Mouse (Mus musculus) cortical plate, adult 2 months (tissue): ENCODE results near the gene Pip4k2a. TPM values are rescaled to one million over a fixed set of nuclear protein-coding genes. Genes with fewer than 3 reads are reported as not detected.

Experiments used
- H3K27ac ChIP-seq: fragments of 200-500 bp; 2 replicates; pipeline ENCODE4 v1.5.1; 2012; ENCODE audit warnings: low read length, control low read depth, inconsistent platforms; ENCODE audit not compliant: insufficient read depth
- H3K4me1 ChIP-seq: fragments of 200-500 bp; 2 replicates; pipeline ENCODE4 v1.6.1; 2011; ENCODE audit warnings: low read length; ENCODE audit not compliant: control insufficient read depth, insufficient read depth
- H3K4me3 ChIP-seq: fragments of 200-500 bp; 2 replicates; pipeline ENCODE4 v1.5.1; 2011; ENCODE audit warnings: mild to moderate bottlenecking, low read length, control low read depth; ENCODE audit not compliant: insufficient read depth
- CTCF ChIP-seq: fragments of 200-500 bp; IDR thresholded peaks from 2 replicates; pipeline ENCODE4 v1.5.1; 2011; ENCODE audit warnings: mild to moderate bottlenecking, control low read depth, low read length; ENCODE audit not compliant: insufficient read depth; ENCODE audit errors: extremely low read depth
- POLR2A ChIP-seq: fragments of 200-500 bp; IDR thresholded peaks from 2 replicates; pipeline ENCODE4 v1.6.1; 2011; ENCODE audit warnings: mild to moderate bottlenecking, low read length, control low read depth; ENCODE audit not compliant: insufficient read depth; ENCODE audit errors: extremely low read depth
- polyA plus RNA-seq: library from polyadenylated mRNA; depleted of rRNA; stranded (reverse); fragments of >200 nt; gene quantifications from 2 replicates; pipeline ENCODE4 v1.2.3, GENCODE M21; 2012

Gene Pip4k2a
- polyA plus RNA-seq, 1 experiment = 58.8 TPM

GRCm38 (mm10) chr2:18967451-18968063 lies 30.4 kb downstream of the Pip4k2a start:
- no peaks in the 10 kb centered on the region for H3K4me1 ChIP-seq
- H3K4me3 ChIP-seq = no peak overlapping the region
- no peak overlapping the region for H3K27ac ChIP-seq
- TF ChIP-seq CTCF (no peak), POLR2A (no peak)

DNA sequence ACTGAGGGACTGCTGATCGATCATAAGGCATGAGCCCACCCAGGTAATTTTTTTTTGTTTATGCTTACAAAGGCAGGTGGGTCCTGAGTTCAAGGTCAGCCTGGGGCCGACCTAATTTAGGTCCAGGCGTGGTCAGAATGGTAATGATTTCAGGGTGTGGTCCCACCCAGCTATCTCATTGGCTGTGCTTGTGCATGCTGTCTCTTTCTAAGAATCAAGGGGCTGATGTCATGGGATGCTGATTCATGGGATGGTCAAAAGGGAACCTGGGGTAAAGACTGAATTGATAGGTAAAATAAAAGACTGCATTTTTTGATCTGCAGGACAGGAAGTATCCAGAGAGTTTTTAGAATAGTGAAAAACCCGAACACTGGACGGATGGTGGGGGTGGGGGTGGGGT lies 31.4 kb downstream of the Pip4k2a start:
- Histone ChIP-seq H3K4me3 (no peak overlapping the region), H3K27ac (no peak overlapping the region), H3K4me1 (no peaks in the 10 kb centered on the region)
- no peak for TF ChIP-seq CTCF
- no peak for TF ChIP-seq POLR2A

DNA sequence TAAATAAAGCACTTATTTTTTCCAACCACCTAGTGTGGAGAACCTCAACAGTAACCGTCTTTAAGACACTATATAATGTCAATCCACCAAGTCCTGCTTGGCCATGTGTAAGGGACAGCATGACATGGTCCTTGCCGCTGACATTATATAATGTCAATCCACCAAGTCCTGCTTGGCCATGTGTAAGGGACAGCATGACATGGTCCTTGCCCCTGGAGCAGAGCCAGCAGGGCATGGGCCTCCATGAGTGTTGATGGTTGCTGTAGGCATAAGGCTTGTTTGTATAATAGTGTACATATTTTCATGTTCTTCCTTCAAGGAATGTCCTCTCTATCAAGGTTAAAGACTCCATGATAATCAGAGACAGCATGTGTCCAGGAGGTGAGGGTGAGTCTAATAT lies 32.0 kb downstream of the Pip4k2a start:
- TF ChIP-seq CTCF (no peak), POLR2A (no peak)
- H3K27ac ChIP-seq = no peak overlapping the region
- H3K4me1 ChIP-seq = no peaks in the 10 kb centered on the region
- H3K4me3 ChIP-seq = no peak overlapping the region

GRCm38 (mm10) chr2:18965108-18965507 lies 32.8 kb downstream of the Pip4k2a start:
- Histone ChIP-seq H3K27ac (no peak overlapping the region), H3K4me1 (no peaks in the 10 kb centered on the region), H3K4me3 (no peak overlapping the region)
- no peak for TF ChIP-seq CTCF
- no peak for TF ChIP-seq POLR2A

DNA sequence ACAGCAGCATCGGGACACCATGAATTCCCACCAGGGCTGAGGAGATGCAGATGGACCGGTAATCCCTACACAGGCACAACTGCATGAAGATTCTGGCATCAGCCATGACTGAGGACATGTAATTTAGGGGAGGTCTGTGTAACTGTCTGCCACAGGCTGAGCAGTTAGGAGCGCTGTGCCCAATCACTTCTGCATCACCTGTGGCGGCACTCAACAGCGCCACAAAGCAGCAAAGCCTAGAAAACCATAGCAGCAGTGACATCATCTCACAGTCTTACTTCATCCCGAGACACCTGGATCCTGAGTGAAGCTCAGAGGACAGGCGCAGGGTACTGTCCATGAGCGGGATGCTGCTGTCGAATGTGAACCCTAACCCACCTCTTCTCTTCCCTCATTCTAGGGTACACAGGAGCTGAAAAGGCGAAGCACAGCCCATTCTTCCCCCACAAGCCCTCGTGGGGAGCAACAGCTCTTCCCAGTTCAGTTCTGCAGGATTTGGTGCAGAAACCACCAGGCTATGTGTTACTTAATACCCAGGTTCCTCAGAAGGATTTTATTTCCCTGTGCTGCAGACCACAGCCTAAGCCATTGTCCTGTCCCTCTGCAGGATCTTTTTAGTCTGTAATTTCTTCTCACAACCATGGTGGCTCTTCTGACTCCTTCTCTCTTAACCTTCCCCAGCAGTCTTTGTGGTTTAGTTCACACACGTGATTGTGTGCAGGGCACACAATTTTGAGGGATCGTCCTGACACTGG lies 34.5 kb downstream of the Pip4k2a start:
- TF ChIP-seq CTCF (no peak), POLR2A (no peak)
- H3K27ac ChIP-seq = no peak overlapping the region
- no peak overlapping the region for H3K4me3 ChIP-seq
- no peaks in the 10 kb centered on the region for H3K4me1 ChIP-seq

- H3K4me1 ChIP-seq = peaks cover under 1% of the 10 kb centered on the region; the same call in 1 of the 2 replicates
- no peak overlapping the region for H3K27ac ChIP-seq
- no peak overlapping the region for H3K4me3 ChIP-seq
- TF ChIP-seq CTCF = no peak
- no peak for TF ChIP-seq POLR2A
Observed at GRCm38 (mm10) chr2:18962502-18962901, 35.4 kb downstream of the Pip4k2a start.

DNA sequence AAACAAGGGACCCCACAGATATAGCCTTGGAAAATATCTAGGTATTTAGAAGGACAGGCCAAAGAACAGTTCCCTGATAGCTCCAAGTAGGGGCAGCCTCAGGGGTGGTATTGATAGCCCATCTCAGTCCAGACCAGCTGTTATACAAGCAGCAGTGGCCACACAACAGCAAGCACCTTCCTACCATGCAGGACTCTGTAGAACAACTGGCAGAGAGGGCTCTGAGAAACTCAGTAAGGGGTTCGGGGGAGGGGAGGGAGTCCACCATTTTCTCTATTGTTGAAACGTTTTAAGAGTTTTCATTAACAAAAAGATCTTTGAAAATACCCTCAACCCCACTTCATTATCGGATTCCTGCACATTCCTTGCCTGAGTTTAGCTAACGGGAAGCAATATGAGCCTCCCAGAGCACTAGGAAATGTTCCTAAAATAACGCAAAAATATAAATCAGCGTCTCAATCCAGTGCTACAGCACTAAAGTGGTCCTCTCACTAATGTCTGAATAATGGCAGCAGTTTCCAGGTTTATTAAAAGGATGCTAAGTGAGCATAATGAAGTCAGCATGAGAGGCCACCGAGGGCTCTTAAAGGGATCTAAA lies 37.5 kb downstream of the Pip4k2a start:
- Histone ChIP-seq H3K4me3 (no peak overlapping the region), H3K27ac (no peak overlapping the region), H3K4me1 (peaks cover 6% of the 10 kb centered on the region; the same call in 1 of the 2 replicates)
- no peak for TF ChIP-seq POLR2A
- TF ChIP-seq CTCF = no peak

- Histone ChIP-seq H3K27ac (no peak overlapping the region), H3K4me3 (no peak overlapping the region), H3K4me1 (peaks cover 6% of the 10 kb centered on the region; the same call in 1 of the 2 replicates)
- TF ChIP-seq POLR2A = no peak
- TF ChIP-seq CTCF = no peak
Observed at GRCm38 (mm10) chr2:18959558-18959957, 38.4 kb downstream of the Pip4k2a start.

DNA sequence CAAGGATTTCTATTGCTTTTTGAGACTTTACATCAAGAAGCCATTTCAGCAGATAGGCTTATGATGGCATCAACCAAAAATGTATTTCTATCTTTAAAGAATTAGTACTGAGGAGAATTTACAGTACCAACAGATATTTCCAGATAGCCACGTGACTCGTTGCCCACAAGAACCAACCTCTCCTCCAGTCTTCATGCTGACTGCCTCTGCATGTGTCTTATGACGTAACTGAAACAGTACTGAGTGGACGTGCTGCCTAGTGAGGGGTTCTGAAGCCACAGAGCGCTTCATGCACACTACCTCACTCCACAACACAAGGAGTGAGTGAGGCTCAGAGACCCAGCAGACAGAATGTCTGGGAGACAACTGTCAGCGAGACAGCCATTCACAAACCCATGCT lies 38.9 kb downstream of the Pip4k2a start:
- TF ChIP-seq POLR2A (no peak), CTCF (no peak)
- H3K4me3 ChIP-seq = no peak overlapping the region
- H3K4me1 ChIP-seq = peaks cover 6% of the 10 kb centered on the region; the same call in 1 of the 2 replicates
- no peak overlapping the region for H3K27ac ChIP-seq
